Mouse (Mus musculus) forebrain, postnatal 0 days (tissue): ENCODE measurements around the gene Gm11541. TPM values are rescaled to one million over a fixed set of nuclear protein-coding genes. Genes with fewer than 3 reads are reported as not detected.

Experiments
- ATAC-seq: fragments of 200-750 bp; cut with Nextera tagmentation; 2 replicates; pipeline ENCODE4 v1.8.0; 2017; ENCODE audit warnings: mild to moderate bottlenecking, moderate library complexity
- DNase-seq: peaks from one replicate; pipeline ENCODE4 v3.0.0-alpha.2; 2015
- H3K27ac ChIP-seq: fragments of 300-500 bp; sonication (generic); 2 replicates; pipeline ENCODE4 v1.5.1; 2014; ENCODE audit warnings: low read depth, mild to moderate bottlenecking, antibody characterized with exemption, low read length, moderate library complexity, mixed read lengths
- H3K27me3 ChIP-seq: fragments of 300-500 bp; sonication (generic); 2 replicates; pipeline ENCODE4 v1.6.1; 2014; ENCODE audit warnings: mild to moderate bottlenecking, low read length, mixed read lengths; ENCODE audit not compliant: insufficient read depth
- H3K36me3 ChIP-seq: fragments of 300-500 bp; sonication (generic); 2 replicates; pipeline ENCODE4 v1.6.1; 2014; ENCODE audit warnings: mild to moderate bottlenecking, moderate library complexity; ENCODE audit not compliant: insufficient read depth
- H3K4me1 ChIP-seq: fragments of 300-500 bp; sonication (generic); 2 replicates; pipeline ENCODE4 v1.6.1; 2014; ENCODE audit warnings: antibody characterized with exemption; ENCODE audit not compliant: insufficient read depth
- H3K4me2 ChIP-seq: fragments of 300-500 bp; sonication (generic); 2 replicates; pipeline ENCODE4 v1.6.1; 2014; ENCODE audit warnings: low read depth, mild to moderate bottlenecking, moderate library complexity
- H3K4me3 ChIP-seq: fragments of 300-500 bp; sonication (generic); 2 replicates; pipeline ENCODE4 v1.5.1; 2014; ENCODE audit warnings: low read depth, low read length, mixed read lengths
- H3K9ac ChIP-seq: fragments of 300-500 bp; sonication (generic); 2 replicates; pipeline ENCODE4 v1.6.1; 2014; ENCODE audit warnings: mild to moderate bottlenecking
- H3K9me3 ChIP-seq: fragments of 300-500 bp; sonication (generic); 2 replicates; pipeline ENCODE4 v1.6.1; 2016; ENCODE audit warnings: low read length
- CTCF ChIP-seq: sonication (generic); IDR thresholded peaks from 2 replicates; pipeline ENCODE4 v1.5.1; 2016; ENCODE audit warnings: antibody characterized with exemption, control low read depth, low read depth
- WGBS: fragments of 180-500 bp; shearing (Covaris S2); extraction: QIAGEN DNeasy Blood & Tissue Kit; methylation state at CpG from one replicate; pipeline ENCODE4 v1.1.7; 2014; 5-methylcytosine and 5-hydroxymethylcytosine counted together
- polyA plus RNA-seq: library from polyadenylated mRNA; unstranded; fragments of >200 nt; fragmentation: Nextera tagmentation; extraction: Ambion mirVana; gene quantifications from 2 replicates; pipeline ENCODE4 v1.2.1, GENCODE M21; 2015
- total RNA-seq: library from RNA; depleted of rRNA; stranded (reverse); fragments of >200 nt; gene quantifications from 2 replicates; pipeline ENCODE4 v1.2.3, GENCODE M21; 2014

Gm11541 gene
- total and polyA plus RNA-seq, 2 experiments from 2014 or later, result not detected

GRCm38 (mm10) chr11:94677607-94678145 lies 26.6 kb downstream of the Gm11541 start:
- no peak for TF ChIP-seq CTCF
- DNase-seq, result no peak
- H3K27me3 ChIP-seq, result no peaks in the 10 kb centered on the region
- peak; percentile 44 for ATAC-seq
- H3K27ac ChIP-seq, result peak overlapping the region; percentile 62; the same call in 1 of the 2 replicates
- peak overlapping the region; percentile 87 for H3K4me3 ChIP-seq
- peak overlapping the region; percentile 97 for H3K9ac ChIP-seq
- no peaks in the 10 kb centered on the region for H3K9me3 ChIP-seq
- no peaks in the 10 kb centered on the region for H3K36me3 ChIP-seq
- peak overlapping the region; percentile 76 for H3K4me2 ChIP-seq
- 23% methylated on average over 15 of the region's 15 CpGs for WGBS
- peaks cover 10% of the 10 kb centered on the region for H3K4me1 ChIP-seq

GRCm38 (mm10) chr11:94676754-94677606 lies 27.3 kb downstream of the Gm11541 start, which contains the start of gene Xylt2:
Xylt2 (minus strand) TSS chr11:94677515.
- under 1% methylated on average over 80 of the region's 82 CpGs for WGBS
- Histone ChIP-seq H3K27ac (peak within 1 kb of the TSS; percentile 88), H3K9ac (peak within 1 kb of the TSS; percentile 97), H3K4me3 (peak within 1 kb of the TSS; percentile 87), H3K36me3 (no peaks in the 10 kb centered on the region), H3K4me2 (peak within 1 kb of the TSS; percentile 76), H3K9me3 (no peaks in the 10 kb centered on the region), H3K4me1 (peaks cover 10% of the 10 kb centered on the region), H3K27me3 (no peaks in the 10 kb centered on the region)
- no peak for TF ChIP-seq CTCF
- DNase-seq (peak; percentile 95), ATAC-seq (peak; percentile 97)

- H3K27ac ChIP-seq, result no peak overlapping the region
- ATAC-seq, result no peak
Observed at GRCm38 (mm10) chr11:94676308-94676707, 28.0 kb downstream of the Gm11541 start.

GRCm38 (mm10) chr11:94675446-94675845 lies 28.9 kb downstream of the Gm11541 start:
- no peak for TF ChIP-seq CTCF
- Histone ChIP-seq H3K27me3 (no peaks in the 10 kb centered on the region), H3K4me3 (no peak overlapping the region), H3K27ac (no peak overlapping the region), H3K36me3 (peaks cover 2% of the 10 kb centered on the region; the same call in 1 of the 2 replicates), H3K9ac (no peak overlapping the region), H3K9me3 (no peaks in the 10 kb centered on the region), H3K4me2 (no peak overlapping the region), H3K4me1 (peaks cover 10% of the 10 kb centered on the region)
- 74% methylated on average over 5 of the region's 5 CpGs for whole genome bisulfite sequencing
- DNase-seq, result no peak
- no peak for ATAC-seq

More at GRCm38 (mm10) chr11:94676308-94676707, 28.0 kb downstream of the Gm11541 start:
- no peaks in the 10 kb centered on the region for H3K9me3 ChIP-seq
- DNase-seq, result no peak
- peak overlapping the region; percentile 87 for H3K4me3 ChIP-seq
- H3K4me1 ChIP-seq, result peaks cover 10% of the 10 kb centered on the region
- WGBS, result 45% methylated on average over 4 of the region's 4 CpGs
- no peaks in the 10 kb centered on the region for H3K36me3 ChIP-seq
- H3K27me3 ChIP-seq, result no peaks in the 10 kb centered on the region
- peak overlapping the region; percentile 97 for H3K9ac ChIP-seq
- peak overlapping the region; percentile 76 for H3K4me2 ChIP-seq
- TF ChIP-seq CTCF, result no peak

- Histone ChIP-seq H3K36me3 (peaks cover 5% of the 10 kb centered on the region), H3K27me3 (no peaks in the 10 kb centered on the region), H3K9me3 (no peaks in the 10 kb centered on the region), H3K4me3 (no peak overlapping the region), H3K9ac (no peak overlapping the region), H3K4me2 (no peak overlapping the region), H3K4me1 (peaks cover 10% of the 10 kb centered on the region), H3K27ac (no peak overlapping the region)
- ATAC-seq, result no peak
- WGBS, result 86% methylated on average over 5 of the region's 5 CpGs
- no peak for TF ChIP-seq CTCF
- no peak for DNase-seq
Observed at GRCm38 (mm10) chr11:94674984-94675383, 29.3 kb downstream of the Gm11541 start.

GRCm38 (mm10) chr11:94665281-94665680 lies 39.0 kb downstream of the Gm11541 start:
- TF ChIP-seq CTCF, result no peak
- no peak for ATAC-seq

GRCm38 (mm10) chr11:94661344-94661743 lies 43.0 kb downstream of the Gm11541 start:
- H3K9me3 ChIP-seq, result no peaks in the 10 kb centered on the region
- H3K9ac ChIP-seq, result no peak overlapping the region
- 42% methylated on average over 1 of the region's 1 CpGs for WGBS
- no peak for TF ChIP-seq CTCF
- no peaks in the 10 kb centered on the region for H3K27me3 ChIP-seq
- H3K4me2 ChIP-seq, result no peak overlapping the region
- H3K4me3 ChIP-seq, result no peak overlapping the region
- no peaks in the 10 kb centered on the region for H3K4me1 ChIP-seq
- ATAC-seq (no peak), DNase-seq (no peak)
- H3K36me3 ChIP-seq, result peaks cover 64% of the 10 kb centered on the region
- no peak overlapping the region for H3K27ac ChIP-seq

More at GRCm38 (mm10) chr11:94665281-94665680, 39.0 kb downstream of the Gm11541 start:
- Histone ChIP-seq H3K36me3 (peaks cover 75% of the 10 kb centered on the region), H3K9ac (no peak overlapping the region), H3K27ac (no peak overlapping the region), H3K9me3 (no peaks in the 10 kb centered on the region), H3K4me1 (no peaks in the 10 kb centered on the region), H3K4me3 (no peak overlapping the region), H3K27me3 (no peaks in the 10 kb centered on the region), H3K4me2 (no peak overlapping the region)
- no peak for DNase-seq
- WGBS, result 95% methylated on average over 6 of the region's 6 CpGs
